Mouse (Mus musculus) heart, postnatal 0 days (tissue): Measurements from ENCODE around the gene Rnf183.

Source experiments
- CTCF ChIP-seq: IDR thresholded peaks from 2 replicates; pipeline ENCODE4 v1.5.1; 2016; ENCODE audit warnings: antibody characterized with exemption, control low read depth, low read depth
- EP300 ChIP-seq: IDR thresholded peaks from 2 replicates; pipeline ENCODE4 v1.6.1; 2016; ENCODE audit warnings: antibody characterized with exemption, low read depth

GRCm38 (mm10) chr4:62384159-62384558, 50.9 kb downstream of the Rnf183 start:
- TF ChIP-seq CTCF, result no peak
- no peak for TF ChIP-seq EP300
